Mouse (Mus musculus): Measurements from ENCODE around the gene Gm20605.

GRCm38 (mm10) chr5:137660064-137660688 is 31.2 kb downstream of the Gm20605 start:
- TF ChIP-seq CTCF (IDR thresholded peaks at IDR 0.05; ENCODE audit: borderline replicate concordance, extremely low read depth, insufficient read depth, insufficient read length) (no peak), POLR2A (IDR thresholded peaks at IDR 0.05; ENCODE audit: borderline replicate concordance, extremely low read depth, insufficient read depth, insufficient read length, poor library complexity, severe bottlenecking) (no peak)
